Mouse (Mus musculus) 3134 (cell line): ENCODE data around the gene Sash1.

ENCODE experiments used
- DNase-seq: peaks from one replicate; pipeline ENCODE4 v3.0.0-alpha.2; 2011; ENCODE audit warnings: low spot score; ENCODE audit not compliant: insufficient read length; ENCODE audit errors: extremely low read depth

The Sash1 gene

GRCm38 (mm10) chr10:8858718-8859117 is 27.2 kb downstream of the Sash1 start:
- DNase-seq = no peak

- no peak for DNase-seq
These were observed 28.9 kb downstream of the Sash1 start for GRCm38 (mm10) chr10:8856942-8857341.

- DNase-seq = no peak
These were observed 32.5 kb downstream of the Sash1 start for GRCm38 (mm10) chr10:8853326-8853725.

- no peak for DNase-seq
These were observed 34.2 kb downstream of the Sash1 start for GRCm38 (mm10) chr10:8851625-8852024.

GRCm38 (mm10) chr10:8847974-8848373 is 37.9 kb downstream of the Sash1 start:
- no peak for DNase-seq

- no peak for DNase-seq
These were observed 39.6 kb downstream of the Sash1 start for GRCm38 (mm10) chr10:8846258-8846657.

GRCm38 (mm10) chr10:8845230-8845770 is 40.6 kb downstream of the Sash1 start:
- DNase-seq = no peak

- DNase-seq = no peak
These were observed 45.9 kb downstream of the Sash1 start for GRCm38 (mm10) chr10:8839956-8840355.

- no peak for DNase-seq
These were observed 51.9 kb downstream of the Sash1 start for GRCm38 (mm10) chr10:8833816-8834464.

GRCm38 (mm10) chr10:8826303-8826702 is 59.6 kb downstream of the Sash1 start:
- no peak for DNase-seq

GRCm38 (mm10) chr10:8825874-8826273 is 60.0 kb downstream of the Sash1 start:
- DNase-seq = no peak

- DNase-seq = no peak
These were observed 67.8 kb downstream of the Sash1 start for GRCm38 (mm10) chr10:8818066-8818465.

- DNase-seq = no peak
These were observed 71.8 kb downstream of the Sash1 start for GRCm38 (mm10) chr10:8813984-8814578.

GRCm38 (mm10) chr10:8813259-8813658 is 72.6 kb downstream of the Sash1 start:
- no peak for DNase-seq

GRCm38 (mm10) chr10:8812807-8813206 is 73.1 kb downstream of the Sash1 start:
- DNase-seq = no peak

GRCm38 (mm10) chr10:8811261-8812039 is 74.4 kb downstream of the Sash1 start:
- peak; percentile 30 for DNase-seq

GRCm38 (mm10) chr10:8810496-8810895 is 75.4 kb downstream of the Sash1 start:
- no peak for DNase-seq

GRCm38 (mm10) chr10:8808383-8808782 is 77.5 kb downstream of the Sash1 start:
- no peak for DNase-seq

- no peak for DNase-seq
These were observed 78.3 kb downstream of the Sash1 start for GRCm38 (mm10) chr10:8807581-8807980.

GRCm38 (mm10) chr10:8805402-8805801 is 80.5 kb downstream of the Sash1 start:
- no peak for DNase-seq

- DNase-seq = no peak
These were observed 81.6 kb downstream of the Sash1 start for GRCm38 (mm10) chr10:8804292-8804691.
